Mouse (Mus musculus): ENCODE measurements around the gene Ccnb1ip1. TPM values are rescaled to one million over a fixed set of nuclear protein-coding genes. Genes with fewer than 3 reads are reported as not detected.

Ccnb1ip1 gene
- total and polyA plus RNA-seq, 3 experiments = 23.3 to 27.6 TPM; not detected in 1

DNA sequence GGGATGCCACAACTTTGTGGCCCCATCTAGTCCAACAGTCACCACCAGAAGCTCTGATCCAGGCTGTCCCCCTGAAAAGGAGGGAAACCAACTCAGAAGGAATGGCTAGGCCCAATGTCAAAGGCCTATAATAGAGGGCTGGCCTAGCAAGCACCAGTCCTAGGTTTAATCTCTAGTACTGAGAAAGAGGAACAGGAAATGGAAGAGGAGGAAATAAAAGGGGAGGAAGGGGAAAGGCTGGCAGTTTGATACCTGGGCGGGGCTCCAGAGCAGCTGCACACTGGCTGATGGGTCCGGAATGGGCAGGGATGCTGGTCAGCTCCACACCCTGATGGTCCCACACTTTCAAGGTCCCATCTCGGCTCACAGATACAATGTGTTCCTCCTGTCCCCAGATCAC, 22.3 kb upstream of the Ccnb1ip1 start:
- DNase-seq (ENCODE audit: low read depth, low spot score) = peak; percentile 70
- Histone ChIP-seq H3K79me2 (ENCODE audit: control insufficient read depth, insufficient read depth, low read length, poor library complexity) (no peaks in the 10 kb centered on the region), H3K4me3 (ENCODE audit: control insufficient read depth in 1 of 2, insufficient read depth in 1 of 2, low read depth in 2 of 2, low read length in 2 of 2) (peak overlapping the region; percentile 9 to 24; a peak in 3 of 4 replicates), H3K27me3 (ENCODE audit: control insufficient read depth in 1 of 2, insufficient read depth in 2 of 2, low read length in 2 of 2) (no peaks in the 10 kb centered on the region), H3K9ac (ENCODE audit: control insufficient read depth, low read depth, low read length, poor library complexity, severe bottlenecking) (peak overlapping the region; percentile 60), H3K36me3 (ENCODE audit: control insufficient read depth in 1 of 2, insufficient read depth in 2 of 2, low read length in 2 of 2) (peaks cover 0 to 7% of the 10 kb centered on the region in 2 experiments; a peak in 2 of 4 replicates), H3K9me3 (replicated peaks; ENCODE audit: insufficient read depth, low read length) (no peaks in the 10 kb centered on the region), H3K27ac (ENCODE audit: control insufficient read depth, low read depth, low read length) (peak overlapping the region; percentile 19; the same call in 1 of the 2 replicates), H3K4me1 (ENCODE audit: control insufficient read depth in 1 of 2, insufficient read depth in 2 of 2, low read length in 2 of 2) (peaks cover 0 to 10% of the 10 kb centered on the region in 2 experiments; a peak in 3 of 4 replicates)
- no peak for TF ChIP-seq UBTF (IDR thresholded peaks at IDR 0.05; ENCODE audit: borderline replicate concordance, insufficient read depth, low read depth, low read length)
- TF ChIP-seq HCFC1 (IDR thresholded peaks at IDR 0.05; ENCODE audit: low read depth, low read length) = peak; percentile 64
- TF ChIP-seq ELF1 (IDR thresholded peaks at IDR 0.05; ENCODE audit: low read depth, low read length) = peak; percentile 67
- peak; percentile 41; the same call in 1 of the 2 replicates for TF ChIP-seq TBP (IDR thresholded peaks at IDR 0.05; ENCODE audit: low read depth, low read length)
- TF ChIP-seq EP300 (IDR thresholded peaks at IDR 0.05; ENCODE audit: low read depth in 1 of 2, low read length in 2 of 2) = peak; percentile 9 to 25; a peak in 1 of 4 replicates
- peak; percentile 26; the same call in 1 of the 2 replicates for TF ChIP-seq SIN3A (IDR thresholded peaks at IDR 0.05; ENCODE audit: low read length)
- no peak for TF ChIP-seq POLR2AphosphoS5 (IDR thresholded peaks at IDR 0.05; ENCODE audit: borderline replicate concordance, low read depth, low read length)
- TF ChIP-seq ETS1 (IDR thresholded peaks at IDR 0.05; ENCODE audit: low read depth, low read length) = 0 out of 2 replicates have a peak, but pooled peaks have one; percentile 17
- peak in 1 of 2 experiments; percentile 45; a peak in 1 of 4 replicates for TF ChIP-seq POLR2A (IDR thresholded peaks at IDR 0.05; ENCODE audit: control insufficient read depth in 1 of 2, insufficient read depth in 1 of 2, low read depth in 1 of 2, low read length in 2 of 2, poor library complexity in 1 of 2)
- peak; percentile 50; the same call in 1 of the 2 replicates for TF ChIP-seq NELFE (IDR thresholded peaks at IDR 0.05; ENCODE audit: low read depth, low read length)
- no peak for TF ChIP-seq RAD21 (IDR thresholded peaks at IDR 0.05; ENCODE audit: low read depth, low read length)

DNA sequence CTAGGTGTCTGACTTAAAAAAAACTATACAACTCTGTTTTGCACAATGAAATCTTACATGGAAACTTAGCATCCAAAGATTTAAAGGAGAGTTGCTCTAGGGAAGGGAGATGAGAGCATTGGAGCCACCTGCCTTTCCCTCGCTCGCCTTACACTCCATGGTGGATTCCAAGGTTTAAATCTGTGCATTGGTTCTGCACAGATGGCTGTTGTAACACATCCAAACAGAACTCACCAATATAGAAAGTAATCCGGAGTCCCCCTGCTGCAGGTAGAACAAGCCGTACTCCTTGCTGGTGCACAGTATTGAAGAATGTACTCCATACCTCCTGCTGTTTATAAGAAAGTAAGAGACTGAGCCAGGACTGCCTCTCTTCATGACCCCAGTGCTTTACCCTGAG, 19.0 kb upstream of the Ccnb1ip1 start:
- Histone ChIP-seq H3K27me3 (ENCODE audit: control insufficient read depth in 1 of 2, insufficient read depth in 2 of 2, low read length in 2 of 2) (no peaks in the 10 kb centered on the region), H3K4me3 (ENCODE audit: control insufficient read depth in 1 of 2, insufficient read depth in 1 of 2, low read depth in 2 of 2, low read length in 2 of 2) (no peak overlapping the region), H3K36me3 (ENCODE audit: control insufficient read depth in 1 of 2, insufficient read depth in 2 of 2, low read length in 2 of 2) (peaks cover 0 to 17% of the 10 kb centered on the region in 2 experiments; a peak in 3 of 4 replicates), H3K27ac (ENCODE audit: control insufficient read depth, low read depth, low read length) (no peak overlapping the region), H3K9me3 (replicated peaks; ENCODE audit: insufficient read depth, low read length) (no peaks in the 10 kb centered on the region), H3K9ac (ENCODE audit: control insufficient read depth, low read depth, low read length, poor library complexity, severe bottlenecking) (no peak overlapping the region), H3K4me1 (ENCODE audit: control insufficient read depth in 1 of 2, insufficient read depth in 2 of 2, low read length in 2 of 2) (peaks cover 2 to 17% of the 10 kb centered on the region in 2 experiments; a peak in 3 of 4 replicates), H3K79me2 (ENCODE audit: control insufficient read depth, insufficient read depth, low read length, poor library complexity) (no peaks in the 10 kb centered on the region)
- no peak for DNase-seq (ENCODE audit: low read depth, low spot score)
- no peak for TF ChIP-seq POLR2A (IDR thresholded peaks at IDR 0.05; ENCODE audit: control insufficient read depth in 1 of 2, insufficient read depth in 1 of 2, low read depth in 1 of 2, low read length in 2 of 2, poor library complexity in 1 of 2)
- TF ChIP-seq MAX (IDR thresholded peaks at IDR 0.05; ENCODE audit: low read length) = no peak
- no peak for TF ChIP-seq NELFE (IDR thresholded peaks at IDR 0.05; ENCODE audit: low read depth, low read length)
- no peak for TF ChIP-seq MYB (IDR thresholded peaks at IDR 0.05; ENCODE audit: low read depth, low read length)
- no peak for TF ChIP-seq NRF1 (IDR thresholded peaks at IDR 0.05; ENCODE audit: insufficient read depth, low read depth, low read length, poor library complexity, severe bottlenecking)
- TF ChIP-seq BHLHE40 (IDR thresholded peaks at IDR 0.05; ENCODE audit: borderline replicate concordance, low read depth, low read length) = no peak
- TF ChIP-seq MAFK (IDR thresholded peaks at IDR 0.05; ENCODE audit: borderline replicate concordance, low read depth, low read length) = no peak
- no peak for TF ChIP-seq MEF2A (IDR thresholded peaks at IDR 0.05; ENCODE audit: extremely low read depth, insufficient replicate concordance, low read depth, low read length, poor library complexity, severe bottlenecking)
- no peak for TF ChIP-seq MXI1 (IDR thresholded peaks at IDR 0.05; ENCODE audit: low read depth, low read length)
- no peak for TF ChIP-seq MYC (IDR thresholded peaks at IDR 0.05; ENCODE audit: low read depth, low read length)
- no peak for TF ChIP-seq POLR2AphosphoS2 (IDR thresholded peaks at IDR 0.05; ENCODE audit: low read length)
- TF ChIP-seq USF1 (IDR thresholded peaks at IDR 0.05; ENCODE audit: low read depth, low read length) = no peak

Measured in MEL (cell line).